Mouse (Mus musculus): ENCODE measurements around the gene Fgf15.

DNA sequence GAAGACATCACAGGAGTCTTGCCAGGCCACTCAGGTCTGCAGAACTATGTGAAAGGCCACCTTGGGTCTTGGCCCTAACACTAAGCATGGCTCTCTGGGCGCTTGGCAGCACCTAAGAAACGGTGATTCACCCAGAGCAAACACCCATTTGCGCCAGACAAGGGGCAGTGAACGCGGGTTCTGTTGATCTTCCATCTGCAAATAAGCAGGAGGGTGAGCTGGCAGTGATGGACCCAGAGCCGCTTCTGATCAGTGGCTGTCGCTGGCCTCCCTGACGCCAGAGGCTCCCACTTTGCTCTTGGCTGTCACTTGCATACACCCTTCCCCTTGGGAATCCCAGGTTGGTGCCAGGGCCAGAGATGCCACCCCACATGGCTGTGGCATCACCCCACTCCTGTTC, 33.2 kb downstream of the Fgf15 start:
- TF ChIP-seq POLR2A (IDR thresholded peaks at IDR 0.05; ENCODE audit: low read depth, low read length) (no peak), CTCF (IDR thresholded peaks at IDR 0.05; ENCODE audit: extremely low read depth, insufficient read length, insufficient replicate concordance, low read depth, low read length) (no peak)
